19 mouse cellular contexts compared by ENCODE assay signal in the genomic region with DNA sequence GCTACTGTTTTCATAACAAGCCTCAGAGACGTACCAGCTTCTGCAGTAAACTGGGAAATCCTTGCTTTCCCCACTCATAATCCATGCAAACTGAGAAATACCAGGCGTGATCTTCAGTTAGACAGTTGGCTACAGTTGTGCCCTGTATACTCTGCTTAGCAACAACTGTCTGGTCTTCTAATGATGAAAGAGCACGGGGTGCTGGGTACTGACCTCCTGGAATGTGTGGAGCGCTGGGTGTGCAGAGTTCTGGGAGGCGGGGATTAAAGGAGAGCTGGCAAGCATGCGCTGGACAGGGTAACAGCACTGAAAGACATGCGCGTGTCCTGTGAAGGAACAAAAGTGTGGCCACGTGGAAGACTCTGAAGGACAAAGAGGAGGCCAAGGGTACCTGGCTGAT. TPM values are rescaled to one million over a fixed set of nuclear protein-coding genes. Genes with fewer than 3 reads are reported as not detected.
DNase-seq lines count a peak whose midpoint lies in the region; ATAC-seq and TF ChIP-seq lines count a peak whose summit lies in the region.
"Had no signal": no experiment of that assay in that cellular context is flagged by ENCODE, and none has a peak within 500 bp of the region (broad histone marks: within the 10 kb centered on the region; RNA-seq: fewer than 3 reads in every experiment).

No protein-coding gene starts in this region.

- no peak overlapping the region for H3K27ac ChIP-seq in heart, embryonic 10.5 days
- H3K27ac ChIP-seq in lung, embryonic 15.5 days, result no peak overlapping the region
- no peak overlapping the region for H3K27ac ChIP-seq in heart, embryonic 15.5 days
- no peak overlapping the region for H3K27ac ChIP-seq in limb, embryonic 14.5 days (replicated peaks; ENCODE audit: low read depth, low read length)
- H3K27ac ChIP-seq: liver, embryonic 14.5 days; midbrain, embryonic 12.5 days had no signal

- no peak overlapping the region for H3K4me3 ChIP-seq in heart, embryonic 10.5 days
- H3K4me3 ChIP-seq in lung, embryonic 15.5 days, result no peak overlapping the region
- no peak overlapping the region for H3K4me3 ChIP-seq in heart, embryonic 15.5 days
- no peak overlapping the region for H3K4me3 ChIP-seq in limb, embryonic 14.5 days (replicated peaks; ENCODE audit: low read length)
- H3K4me3 ChIP-seq: erythroblast, embryonic 14.5 days; midbrain, embryonic 12.5 days had no signal

- 58% methylated on average over 9 of the region's 9 CpGs for WGBS in heart, embryonic 10.5 days
- 42% methylated on average over 9 of the region's 9 CpGs for WGBS in lung, embryonic 15.5 days
- 51% methylated on average over 9 of the region's 9 CpGs for WGBS in heart, embryonic 15.5 days
- WGBS in limb, embryonic 14.5 days, result 70% methylated on average over 9 of the region's 9 CpGs

- H3K36me3 ChIP-seq in heart, embryonic 10.5 days, result no peaks in the 10 kb centered on the region
- no peaks in the 10 kb centered on the region for H3K36me3 ChIP-seq in lung, embryonic 15.5 days
- no peaks in the 10 kb centered on the region for H3K36me3 ChIP-seq in heart, embryonic 15.5 days
- no peaks in the 10 kb centered on the region for H3K36me3 ChIP-seq in limb, embryonic 14.5 days (ENCODE audit: control insufficient read depth, insufficient read depth, low read length)
- H3K36me3 ChIP-seq: midbrain, embryonic 12.5 days had no signal

- ATAC-seq in lung, embryonic 15.5 days (ENCODE audit: borderline replicate concordance, extremely low read depth, low FRiP score, low TSS enrichment), result 0 out of 2 replicates have a peak, but pooled peaks have one; percentile 5
- peak; percentile 60; the same call in 1 of the 2 replicates for ATAC-seq in heart, embryonic 15.5 days (replicated peaks; ENCODE audit: insufficient number of reproducible peaks, insufficient read depth, low FRiP score, low read depth)
- ATAC-seq in limb, embryonic 14.5 days (ENCODE audit: low FRiP score, low read depth), result peak; percentile 83
- ATAC-seq in CD4-positive, CD25-positive, alpha-beta regulatory T cell, adult 4 months, result no peak
- ATAC-seq: forebrain, embryonic 16.5 days; hindbrain, embryonic 16.5 days had no signal

- no peak overlapping the region for H3K4me2 ChIP-seq in lung, embryonic 15.5 days
- H3K4me2 ChIP-seq in heart, embryonic 15.5 days, result peak overlapping the region; percentile 9; the same call in 1 of the 2 replicates
- H3K4me2 ChIP-seq in limb, embryonic 14.5 days (replicated peaks; ENCODE audit: low read depth, low read length, severe bottlenecking), result no peak overlapping the region
- H3K4me2 ChIP-seq: midbrain, embryonic 12.5 days had no signal

- H3K9me3 ChIP-seq in heart, embryonic 10.5 days, result no peaks in the 10 kb centered on the region
- no peaks in the 10 kb centered on the region for H3K9me3 ChIP-seq in lung, embryonic 15.5 days
- H3K9me3 ChIP-seq in heart, embryonic 15.5 days (replicated peaks), result no peaks in the 10 kb centered on the region
- no peaks in the 10 kb centered on the region for H3K9me3 ChIP-seq in limb, embryonic 14.5 days (ENCODE audit: control insufficient read depth, low read length)
- H3K9me3 ChIP-seq: midbrain, embryonic 12.5 days had no signal

- no peak overlapping the region for H3K9ac ChIP-seq in lung, embryonic 15.5 days
- no peak overlapping the region for H3K9ac ChIP-seq in heart, embryonic 15.5 days
- H3K9ac ChIP-seq in limb, embryonic 14.5 days (ENCODE audit: low read depth, low read length, severe bottlenecking), result no peak overlapping the region
- H3K9ac ChIP-seq: liver, embryonic 14.5 days; midbrain, embryonic 12.5 days had no signal

- H3K4me1 ChIP-seq in heart, embryonic 10.5 days, result no peaks in the 10 kb centered on the region
- H3K4me1 ChIP-seq in lung, embryonic 15.5 days, result no peaks in the 10 kb centered on the region
- no peaks in the 10 kb centered on the region for H3K4me1 ChIP-seq in heart, embryonic 15.5 days (replicated peaks)
- H3K4me1 ChIP-seq in limb, embryonic 14.5 days (ENCODE audit: control insufficient read depth, insufficient read depth, low read length), result no peaks in the 10 kb centered on the region
- H3K4me1 ChIP-seq: midbrain, embryonic 12.5 days had no signal

- peak; percentile 21 to 25 for DNase-seq in heart, adult 18-20 months
- no peak for DNase-seq in heart, embryonic 10.5 days (ENCODE audit: low spot score)
- DNase-seq in lung, postnatal 4 days, result no peak
- peak; percentile 21 for DNase-seq in limb, embryonic 14.5 days (ENCODE audit: low spot score)
- DNase-seq: adrenal gland, adult 8-10 months; cerebellum, adult 2 months; kidney, adult 11 months; kidney, postnatal 25 days; right cerebral cortex, postnatal 14 days had no signal

- TF ChIP-seq POLR2A in limb, embryonic 14.5 days (IDR thresholded peaks at IDR 0.05; ENCODE audit: borderline replicate concordance, extremely low read depth, insufficient read depth, insufficient read length), result no peak

- H3K27me3 ChIP-seq in heart, embryonic 10.5 days (ENCODE audit: insufficient read depth, poor library complexity, severe bottlenecking), result no peaks in the 10 kb centered on the region
- H3K27me3 ChIP-seq in lung, embryonic 15.5 days, result no peaks in the 10 kb centered on the region
- H3K27me3 ChIP-seq in heart, embryonic 15.5 days, result no peaks in the 10 kb centered on the region
- H3K27me3 ChIP-seq in limb, embryonic 14.5 days (ENCODE audit: control insufficient read depth, insufficient read depth, low read length), result no peaks in the 10 kb centered on the region
- H3K27me3 ChIP-seq: midbrain, embryonic 12.5 days had no signal

RNA-seq across cellular contexts. Expression of gene Vgll2, which starts 52.2 kb away (rescaled TPM):
- under 1 TPM; 0.42 to 0.85 TPM for total RNA-seq in heart, adult 18-20 months (2021)
- 0.96 and 2.9 TPM in 2 replicates for polyA plus RNA-seq in heart, embryonic 10.5 days (2016; fragmentation: Nextera tagmentation; extraction: Ambion mirVana)
- polyA plus RNA-seq in lung, embryonic 15.5 days (2015; fragmentation: Nextera tagmentation; extraction: Ambion mirVana), result 0.13 and 0.15 TPM in 2 replicates
- polyA plus RNA-seq in heart, embryonic 15.5 days (2015; fragmentation: Nextera tagmentation; extraction: Ambion mirVana), result 0.19 and 0.56 TPM in 2 replicates
- 71.5 and 111 TPM in 2 replicates for polyA plus RNA-seq in limb, embryonic 14.5 days (2012; rRNA removed)
- polyA plus RNA-seq in limb, embryonic 14.5 days (2014; fragmentation: Nextera tagmentation; extraction: Ambion mirVana), result 36.3 and 48.6 TPM in 2 replicates
- not detected for polyA plus RNA-seq in CD4-positive, CD25-positive, alpha-beta regulatory T cell, adult 4 months (2017; shearing (Covaris generic))
- total RNA-seq: adrenal gland, adult 8-10 months; layer of hippocampus, postnatal 14 days; MEL had no signal
- polyA plus RNA-seq: cerebellum, adult 2 months; erythroblast, embryonic 14.5 days had no signal

Comparison
In these comparisons a context has a peak if more than half of its experiments do, and no peak if none do; other contexts are left out.
1. DNase-seq: peak in heart, adult 18-20 months (2 of 2) and limb, embryonic 14.5 days (single experiment); none in heart, embryonic 10.5 days (single experiment) and lung, postnatal 4 days (0 of 2).